Mouse (Mus musculus): ENCODE results near the gene Cdon.

The Cdon gene

DNA sequence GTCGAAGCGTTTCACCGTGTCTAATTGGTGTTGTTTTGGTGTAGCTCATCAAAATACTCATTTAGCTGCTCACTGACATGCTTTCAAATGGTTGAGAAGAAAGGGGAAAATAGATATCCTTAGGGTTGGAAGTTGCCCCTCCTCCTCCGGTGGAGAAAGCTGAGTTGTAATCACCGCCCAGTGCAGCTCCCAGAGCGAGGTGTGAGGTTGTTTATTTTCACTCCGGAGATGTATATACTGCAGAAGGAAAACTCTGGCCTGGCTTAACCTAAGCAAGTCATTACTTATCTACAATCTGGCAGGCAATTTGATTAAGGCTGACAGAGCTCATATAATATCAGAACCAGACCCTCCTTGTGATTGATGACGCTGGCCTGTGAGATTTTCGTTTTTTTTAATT is 14.6 kb downstream of the Cdon start:
- no peak for DNase-seq (ENCODE audit: extremely low read depth, low read depth)

DNA sequence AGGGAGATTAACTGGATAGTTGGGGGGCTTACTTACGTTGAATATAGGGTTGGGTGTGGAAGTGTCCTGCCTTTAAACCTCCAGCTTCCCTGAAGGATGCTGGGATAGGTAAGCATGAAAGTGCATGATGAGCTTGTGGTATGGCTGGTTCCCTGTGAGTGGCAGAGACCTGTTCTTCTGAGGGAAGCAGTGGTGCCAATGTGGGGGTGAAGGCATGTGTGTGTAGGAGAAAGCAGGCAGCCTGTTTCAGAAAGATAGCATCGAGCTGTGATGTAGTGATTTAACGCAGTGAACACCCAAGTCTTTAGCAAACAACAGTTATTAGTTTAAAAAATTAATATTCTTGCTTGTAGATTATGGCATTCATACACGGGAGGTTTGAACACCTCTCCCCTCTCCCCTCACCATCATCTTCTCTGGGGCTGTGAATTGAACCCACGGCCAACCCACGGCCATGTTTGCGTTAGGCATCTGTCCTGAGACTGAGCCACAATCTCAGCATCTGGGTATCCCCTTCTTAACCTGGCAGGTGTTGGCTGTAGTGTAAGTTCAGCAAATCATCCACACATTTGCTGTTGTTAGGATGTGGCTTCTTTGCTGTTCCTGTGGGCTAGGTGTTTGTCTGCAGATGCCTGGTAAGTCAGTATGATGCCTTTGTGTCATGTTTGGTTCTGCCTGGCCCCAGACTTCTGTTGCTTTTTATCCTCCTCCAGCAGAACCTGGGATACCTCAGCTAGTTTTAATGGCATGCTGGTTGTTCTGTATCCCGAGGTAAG is 17.5 kb downstream of the Cdon start:
- no peak for DNase-seq (ENCODE audit: extremely low read depth, low read depth)

DNA sequence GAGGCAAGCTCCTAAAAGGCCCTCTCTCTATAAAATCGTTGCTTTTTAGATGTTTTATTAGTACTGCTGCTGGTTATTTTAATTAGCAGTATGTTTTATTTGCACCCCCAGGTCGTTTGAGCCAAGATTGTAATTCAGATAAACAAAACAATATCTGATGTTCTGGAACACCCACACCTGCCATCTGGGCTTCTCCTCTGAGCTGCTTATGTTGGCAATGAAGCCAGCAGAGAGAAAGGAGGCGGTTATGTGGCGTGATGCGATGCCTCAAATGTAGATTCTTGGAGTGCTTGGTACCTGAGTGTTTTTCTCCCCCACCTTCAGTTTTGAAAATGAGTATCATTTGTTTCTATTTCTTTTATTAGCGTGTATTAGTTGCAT is 18.1 kb downstream of the Cdon start:
- DNase-seq (ENCODE audit: extremely low read depth, low read depth): no peak

DNA sequence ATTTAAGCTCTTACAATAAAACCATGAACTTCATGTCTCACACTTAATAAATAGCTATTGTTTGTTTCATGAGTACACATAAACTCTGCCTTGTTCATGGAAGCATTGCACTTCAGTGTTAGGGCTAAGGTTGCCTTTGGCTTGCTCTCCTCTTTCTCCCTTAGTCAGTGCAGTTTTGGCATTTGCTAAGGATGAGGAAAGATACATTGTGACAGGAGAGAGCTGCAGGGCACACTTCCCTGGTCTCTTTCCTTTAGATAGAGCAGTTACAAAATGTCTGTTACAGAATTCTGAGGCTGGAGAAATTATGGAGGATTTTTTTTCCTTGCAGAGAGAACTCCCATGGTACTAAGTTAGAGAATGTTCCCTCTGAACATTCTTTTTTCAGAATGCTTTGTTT is 18.8 kb downstream of the Cdon start:
- DNase-seq (ENCODE audit: extremely low read depth, low read depth): no peak

DNA sequence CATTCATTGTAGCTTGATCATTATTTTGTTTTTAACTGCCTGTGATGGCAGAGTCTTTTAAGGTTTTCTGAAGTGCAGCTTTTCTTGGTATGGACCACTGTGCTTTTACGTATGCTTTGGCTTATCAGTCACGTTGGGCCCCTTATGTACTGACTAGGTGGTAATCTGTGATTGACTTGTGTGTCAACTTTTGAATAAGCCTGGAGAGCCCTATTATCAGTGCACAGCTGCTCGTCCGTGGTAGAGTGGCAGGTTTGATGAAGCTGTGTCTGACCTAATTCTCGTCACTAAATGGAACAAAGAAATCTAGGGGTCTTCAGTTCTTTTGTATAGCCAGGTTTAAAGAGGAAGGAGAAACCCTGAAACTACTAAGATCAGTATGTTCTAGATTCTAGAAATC is 21.5 kb downstream of the Cdon start:
- DNase-seq (ENCODE audit: extremely low read depth, low read depth): no peak

DNA sequence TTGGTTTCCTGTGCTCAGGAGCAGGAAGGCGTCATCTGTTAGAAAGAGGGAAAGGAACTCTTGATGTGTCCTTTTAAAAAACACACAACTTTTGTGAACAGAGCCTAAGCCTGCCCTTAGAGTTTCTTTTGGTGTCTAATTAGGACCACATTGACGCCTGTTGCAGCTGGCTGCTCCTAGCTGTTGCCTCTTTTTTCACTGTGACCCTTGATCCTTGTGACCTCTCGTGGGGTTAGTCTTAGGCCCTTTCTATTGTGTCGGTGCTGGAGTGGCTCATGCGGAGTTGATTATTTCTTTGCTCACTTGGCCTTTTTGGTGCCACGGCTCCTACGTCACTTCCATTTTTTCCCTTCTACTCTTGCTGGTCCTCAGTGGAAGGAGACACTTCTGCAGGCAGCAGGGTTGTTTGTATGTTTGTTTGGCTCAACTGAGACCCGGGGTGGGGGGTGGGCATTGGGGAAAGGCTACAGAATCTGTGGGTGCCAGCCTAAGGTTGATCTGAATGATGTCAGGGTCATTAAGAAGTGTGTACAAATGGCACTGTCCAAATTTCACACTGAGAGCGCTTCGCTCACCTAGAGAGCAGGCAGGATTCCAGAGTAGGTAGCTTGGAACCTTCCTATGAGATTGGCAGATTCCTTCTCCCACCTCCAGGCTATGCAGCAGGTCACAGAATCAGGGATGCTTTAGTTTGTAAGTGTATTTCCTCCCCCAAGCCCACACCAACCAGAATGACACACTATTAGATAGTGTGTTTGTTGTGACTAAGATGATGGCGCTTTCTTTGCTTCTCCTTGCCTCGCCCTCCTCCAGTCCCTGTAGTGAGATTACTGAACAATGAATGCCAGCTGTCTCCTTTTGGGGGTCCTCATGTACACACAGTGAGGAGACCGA is 22.9 kb downstream of the Cdon start:
- DNase-seq (ENCODE audit: extremely low read depth, low read depth): no peak

DNA sequence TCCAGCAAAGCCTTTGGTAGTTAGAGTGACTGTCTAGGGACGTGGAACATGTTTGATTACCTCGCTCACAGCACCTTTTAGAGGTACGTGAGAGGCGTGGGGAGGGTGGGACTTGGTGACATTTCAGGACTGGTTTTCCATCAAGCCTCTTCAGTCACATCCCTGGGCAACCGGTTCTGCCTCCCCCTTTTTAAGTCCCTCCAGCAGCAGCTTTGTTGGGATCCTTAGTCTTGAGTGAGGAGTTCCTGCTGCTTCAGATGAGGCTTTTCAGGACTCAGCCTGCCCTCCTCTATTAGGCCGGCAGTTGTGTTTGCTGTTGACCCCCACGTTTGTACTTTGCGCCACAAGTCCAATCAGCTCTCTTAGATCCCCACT is 23.6 kb downstream of the Cdon start:
- no peak for DNase-seq (ENCODE audit: extremely low read depth, low read depth)

DNA sequence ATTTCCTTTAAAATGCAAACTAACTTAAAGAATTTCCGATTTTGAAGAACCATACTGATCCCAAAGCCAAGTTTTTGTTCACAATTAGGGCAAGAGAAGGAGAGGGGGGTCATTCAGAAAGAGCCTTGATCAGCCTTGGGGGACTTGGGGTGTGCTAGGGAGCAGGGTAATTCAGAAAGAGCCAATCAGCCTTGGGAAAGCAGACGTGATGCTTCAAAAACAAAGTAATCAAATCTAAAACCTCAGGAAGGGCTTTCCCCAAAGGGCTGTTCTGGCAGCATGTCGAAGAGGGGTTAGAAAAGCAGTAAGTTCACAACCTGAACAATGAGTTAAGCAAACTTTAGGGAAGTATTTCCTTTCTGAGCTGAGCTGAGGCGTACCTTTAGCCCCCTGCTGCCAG is 26.0 kb downstream of the Cdon start:
- DNase-seq (ENCODE audit: extremely low read depth, low read depth): no peak

DNA sequence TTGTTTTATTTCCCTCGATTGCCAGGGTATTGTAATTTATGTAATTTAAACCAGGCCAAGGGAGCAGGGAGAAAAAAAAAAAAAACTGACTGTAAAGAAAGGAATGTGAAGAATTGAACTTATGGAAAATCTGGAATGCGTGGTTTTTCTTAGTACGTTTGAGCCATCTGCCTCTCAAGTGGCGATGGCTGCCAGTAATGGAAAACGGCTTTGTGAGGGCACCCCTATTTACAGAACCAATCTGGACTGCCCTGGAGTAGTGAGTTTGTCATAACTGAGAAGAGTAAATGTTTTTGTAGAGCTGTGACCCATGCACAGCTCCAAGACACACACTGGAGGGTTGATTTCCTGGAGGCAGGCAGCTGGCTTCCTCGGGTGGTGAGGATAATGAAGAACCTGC is 32.4 kb downstream of the Cdon start:
- no peak for DNase-seq (ENCODE audit: extremely low read depth, low read depth)

DNA sequence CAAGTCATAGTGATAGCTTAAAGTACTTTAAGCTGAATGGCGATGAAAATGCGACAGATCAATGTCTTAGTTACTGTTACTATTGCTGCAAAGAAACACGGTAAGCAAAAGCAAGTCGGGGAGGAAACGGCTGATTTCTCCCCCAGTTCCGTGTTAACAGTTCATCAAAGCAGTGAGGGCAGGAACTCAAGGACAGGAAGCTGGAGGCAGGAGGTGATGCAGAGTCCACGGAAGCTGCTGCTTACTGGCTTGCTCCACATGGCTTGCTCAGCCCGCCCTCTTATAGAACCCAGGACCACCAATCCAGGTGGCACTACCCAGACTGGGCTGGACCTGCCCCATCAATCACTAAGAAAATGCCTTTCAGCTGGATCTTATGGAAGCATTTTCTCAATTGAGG is 38.7 kb downstream of the Cdon start:
- DNase-seq (ENCODE audit: extremely low read depth, low read depth): no peak

DNA sequence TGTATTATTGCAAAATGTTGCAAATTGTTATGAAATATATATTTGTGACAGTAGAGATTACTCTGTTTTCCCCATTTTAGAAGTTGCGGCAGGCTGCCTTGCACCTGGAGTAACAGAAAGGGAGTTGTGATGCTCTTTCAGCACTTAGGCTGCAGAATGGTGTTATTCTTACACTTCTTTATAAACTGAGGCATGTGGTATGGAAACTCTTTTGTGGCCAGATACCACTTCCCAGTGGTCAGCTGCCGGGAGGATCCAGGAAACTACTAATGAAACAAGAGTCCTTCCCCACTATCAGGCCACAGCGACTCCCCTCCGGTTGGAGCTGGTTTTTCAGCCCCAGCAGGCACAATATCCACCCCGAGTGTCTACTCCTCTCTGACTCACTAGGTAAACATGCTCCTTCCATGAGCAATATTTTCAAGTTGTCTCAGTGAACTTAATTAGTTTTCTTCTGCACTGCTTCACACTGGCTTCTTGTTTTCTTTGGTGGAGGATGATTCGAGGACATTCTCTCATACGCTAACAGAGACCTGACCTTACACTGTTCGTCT is 46.4 kb downstream of the Cdon start:
- DNase-seq (ENCODE audit: extremely low read depth, low read depth): no peak

DNA sequence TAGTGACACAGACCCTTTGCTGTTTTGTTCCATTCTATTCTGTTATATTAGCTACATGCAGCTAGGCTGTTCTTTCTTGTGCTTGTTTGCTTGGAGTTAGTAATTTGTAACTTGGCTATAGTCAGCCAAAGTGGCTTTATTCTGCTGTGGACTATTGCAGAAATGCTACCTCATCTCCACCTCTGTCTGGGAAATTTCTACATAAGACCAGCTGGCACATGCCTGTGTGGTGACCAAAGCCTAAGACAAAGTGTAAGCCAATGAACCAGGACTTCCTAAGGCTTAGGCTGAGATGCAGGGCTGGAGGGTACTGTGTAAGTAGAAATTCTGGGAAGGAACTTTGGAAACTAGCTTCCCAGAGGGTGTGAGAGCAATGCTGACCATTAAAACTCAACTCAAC is 48.0 kb downstream of the Cdon start:
- DNase-seq (ENCODE audit: extremely low read depth, low read depth): no peak

DNA sequence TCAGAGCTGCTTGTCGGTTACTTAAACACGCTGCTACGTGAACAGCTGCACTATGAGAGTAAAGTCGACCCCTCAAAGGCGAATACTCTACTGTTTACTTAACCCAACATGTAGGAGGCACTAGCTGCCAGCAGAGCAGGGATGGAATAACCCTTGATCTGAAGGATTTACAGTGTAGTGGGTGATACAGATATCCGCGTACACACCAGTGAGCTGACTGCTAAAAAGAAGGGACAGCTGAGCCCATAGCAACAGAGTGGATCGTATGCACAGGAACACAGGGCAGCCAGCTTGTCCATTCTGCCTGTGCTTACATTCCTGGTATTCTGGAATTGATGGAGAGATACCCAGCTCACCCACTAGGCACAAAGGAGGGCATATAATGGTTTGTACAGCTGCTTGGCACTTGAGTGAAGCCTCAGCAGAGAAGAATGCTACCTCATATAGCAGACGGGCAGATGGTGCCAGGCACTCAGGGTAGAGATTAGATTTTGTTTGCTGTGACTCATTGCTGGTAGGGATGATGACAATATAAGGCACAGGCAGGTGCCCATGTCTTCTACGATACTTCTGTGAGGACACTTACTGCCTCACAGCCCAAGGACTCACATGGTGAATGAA is 53.3 kb downstream of the Cdon start:
- no peak for DNase-seq (ENCODE audit: extremely low read depth, low read depth)

DNA sequence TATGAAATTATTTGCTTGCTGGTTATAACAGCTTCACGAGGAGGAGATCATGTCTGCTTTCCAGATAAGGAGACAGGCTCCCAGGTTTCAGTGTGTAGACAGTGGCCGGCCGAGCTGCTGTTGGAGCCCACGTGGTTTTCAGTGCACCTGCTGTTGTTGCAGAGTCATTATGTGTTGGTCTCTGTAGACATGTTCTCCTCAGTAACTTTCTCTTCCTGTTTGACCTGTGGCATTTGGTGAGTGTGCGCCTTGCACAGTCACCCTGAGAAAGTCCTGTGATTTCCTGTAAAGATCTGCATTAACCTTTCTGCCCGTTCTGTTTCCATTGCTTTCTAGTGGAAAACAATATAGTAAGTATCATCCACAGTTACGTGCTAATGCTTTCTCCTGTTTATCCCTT is 54.5 kb downstream of the Cdon start:
- DNase-seq (ENCODE audit: extremely low read depth, low read depth): no peak

DNA sequence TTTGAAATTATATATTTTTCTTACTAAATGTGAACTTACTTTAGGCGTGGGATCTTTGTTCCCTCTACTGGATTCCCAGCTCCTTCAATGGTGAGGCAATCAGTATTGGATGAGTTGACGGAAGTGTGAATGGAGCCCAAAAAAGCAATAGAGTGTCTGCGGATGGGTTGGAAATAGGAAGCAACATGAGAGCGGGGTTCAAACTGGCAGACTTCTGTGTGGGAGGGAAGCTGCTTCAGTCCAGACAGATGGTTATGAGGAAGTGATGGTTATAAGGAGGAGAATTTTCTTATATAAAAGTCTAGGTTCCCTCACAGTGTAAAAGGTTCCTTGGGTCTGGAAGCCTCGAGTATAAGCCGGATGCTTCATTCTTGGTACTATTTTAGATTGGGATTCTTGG is 58.5 kb downstream of the Cdon start:
- no peak for DNase-seq (ENCODE audit: extremely low read depth, low read depth)

DNA sequence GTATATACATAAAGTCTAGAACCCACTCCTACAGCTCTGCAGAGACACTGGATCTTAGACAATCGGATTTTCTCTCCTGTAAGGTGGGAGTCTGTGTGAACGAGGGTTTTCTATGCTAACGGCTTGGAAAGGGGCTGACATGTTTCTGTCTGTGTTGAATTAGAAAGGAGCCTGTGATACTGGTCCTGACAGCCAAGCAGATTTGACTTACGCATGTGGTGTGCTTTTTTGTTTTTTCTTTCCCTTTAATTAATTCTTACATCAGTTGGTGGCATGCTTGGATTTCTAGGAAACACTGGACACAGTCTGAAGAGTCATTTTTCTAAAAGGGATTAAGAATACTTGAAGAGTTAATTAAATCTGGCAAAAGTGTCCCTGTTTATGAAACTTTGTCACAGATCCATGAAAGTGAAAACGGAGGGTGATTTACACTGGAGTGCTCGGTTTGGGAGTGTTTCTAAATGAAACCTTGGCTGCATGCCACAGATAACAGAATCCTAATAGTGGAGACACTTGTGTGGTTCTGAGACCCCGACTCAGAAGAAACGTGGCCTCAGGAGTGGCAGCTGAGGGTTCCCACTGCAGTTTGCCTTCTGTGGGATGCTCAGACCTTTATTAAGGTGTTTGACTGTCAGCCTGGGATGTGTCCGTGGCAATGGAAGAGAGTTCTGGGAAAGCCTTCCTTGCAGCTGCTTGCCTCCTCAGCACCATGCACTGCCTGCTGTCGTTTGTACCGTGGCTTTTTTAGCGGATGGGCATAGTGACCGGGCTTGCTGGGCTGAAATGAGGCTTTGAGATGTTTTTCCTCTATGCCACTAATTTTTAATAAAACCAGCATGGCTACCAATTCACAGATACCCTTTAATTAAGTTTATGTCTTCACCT is 61.3 kb downstream of the Cdon start:
- no peak for DNase-seq (ENCODE audit: extremely low read depth, low read depth)

DNA sequence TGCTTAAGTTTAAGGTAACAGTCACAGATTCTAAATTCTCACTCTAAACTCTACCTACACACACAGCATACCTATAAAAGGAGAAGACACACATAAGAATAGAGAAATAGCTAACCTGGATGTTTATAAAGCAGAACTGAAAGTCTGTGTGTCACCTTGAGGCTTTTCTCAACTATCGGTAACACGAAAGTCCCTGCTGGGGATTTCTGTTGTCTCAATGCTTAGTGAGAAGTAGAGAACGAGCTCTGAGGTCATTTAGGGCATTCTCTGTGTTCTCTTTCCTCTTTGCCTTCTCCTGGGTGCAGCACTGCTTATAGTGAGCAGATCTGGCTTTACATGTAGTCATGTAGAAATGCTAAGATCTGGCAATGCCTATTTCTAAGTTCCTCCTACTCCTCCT is 63.0 kb downstream of the Cdon start:
- no peak for DNase-seq (ENCODE audit: extremely low read depth, low read depth)

DNA sequence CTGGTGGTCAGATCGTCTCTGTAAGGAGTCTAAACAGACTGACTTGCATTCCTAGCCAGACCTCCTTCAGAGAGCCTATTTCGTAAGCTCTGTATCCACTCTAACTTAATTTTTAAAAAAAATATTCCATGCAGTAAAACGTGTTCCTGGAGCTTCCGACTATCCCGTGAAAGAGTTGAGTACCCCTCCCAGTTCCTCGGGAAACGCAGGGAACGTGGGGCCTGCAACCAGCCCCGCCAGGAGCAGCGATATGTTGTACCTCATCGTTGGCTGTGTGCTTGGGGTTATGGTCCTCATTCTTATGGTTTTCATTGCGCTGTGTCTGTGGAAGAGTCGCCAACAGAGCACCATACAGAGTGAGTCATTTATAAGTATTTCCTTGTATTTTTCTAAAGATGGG is 65.7 kb downstream of the Cdon start:
- DNase-seq (ENCODE audit: extremely low read depth, low read depth): no peak

DNA sequence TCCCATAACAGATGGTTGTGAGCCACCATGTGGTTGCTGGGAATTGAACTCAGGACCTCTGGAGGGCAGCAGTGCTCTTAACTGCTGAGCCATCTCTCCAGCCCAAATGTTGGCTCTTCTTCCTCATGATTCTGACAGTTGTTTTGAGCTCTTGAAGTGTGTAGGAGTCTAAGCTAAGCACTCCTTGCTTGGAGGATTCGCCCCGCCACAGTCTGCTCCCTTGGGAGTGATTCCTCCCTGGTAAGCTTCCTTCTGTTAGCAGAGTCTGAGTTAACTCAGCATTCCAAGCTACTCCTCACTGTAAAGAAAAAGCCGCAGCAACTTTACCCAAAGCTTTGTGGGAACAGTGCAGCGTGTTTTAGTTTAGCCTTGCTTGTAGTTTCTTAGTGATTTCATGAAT is 67.6 kb downstream of the Cdon start:
- DNase-seq (ENCODE audit: extremely low read depth, low read depth): no peak

DNA sequence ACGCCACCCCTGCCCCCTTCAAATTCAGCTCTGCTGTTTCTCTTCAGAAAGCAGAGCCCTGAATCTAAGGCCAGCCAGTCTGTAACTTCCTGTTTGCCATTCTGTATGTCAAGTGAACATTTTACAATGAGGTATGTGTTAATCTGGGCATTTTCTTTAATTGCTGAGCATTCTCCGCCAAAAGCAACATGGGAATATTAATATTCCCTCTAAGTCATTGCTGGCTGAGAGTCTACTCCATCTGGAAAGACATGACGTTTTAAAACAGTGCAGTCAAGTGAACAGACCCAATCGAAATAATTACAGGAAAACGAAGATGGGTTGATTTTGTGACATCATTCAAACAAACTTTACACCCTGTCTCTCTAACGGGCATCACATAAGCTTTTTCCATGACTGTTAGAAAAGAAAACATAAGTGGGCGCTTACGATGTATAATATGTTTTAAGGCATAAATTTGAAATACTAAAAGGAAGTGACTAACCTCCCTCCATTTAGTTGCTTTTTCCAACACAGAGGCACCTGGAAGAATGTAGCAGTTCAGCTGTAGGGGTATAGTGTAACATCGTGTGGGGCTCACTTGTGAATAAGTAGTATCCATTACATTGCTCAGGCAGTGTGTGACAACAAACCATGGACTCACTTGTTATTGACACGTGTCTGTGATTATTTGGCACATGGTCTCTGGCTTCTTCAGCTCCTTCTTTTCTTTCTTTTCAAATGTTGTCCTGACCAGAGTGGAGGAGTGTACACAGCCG is 70.4 kb downstream of the Cdon start:
- no peak for DNase-seq (ENCODE audit: extremely low read depth, low read depth)
